Mouse (Mus musculus): ENCODE measurements around the gene Tbcd.

The Tbcd gene

GRCm38 (mm10) chr11:121543287-121543856 is 91.6 kb downstream of the Tbcd start:
- no peak for DNase-seq

DNA sequence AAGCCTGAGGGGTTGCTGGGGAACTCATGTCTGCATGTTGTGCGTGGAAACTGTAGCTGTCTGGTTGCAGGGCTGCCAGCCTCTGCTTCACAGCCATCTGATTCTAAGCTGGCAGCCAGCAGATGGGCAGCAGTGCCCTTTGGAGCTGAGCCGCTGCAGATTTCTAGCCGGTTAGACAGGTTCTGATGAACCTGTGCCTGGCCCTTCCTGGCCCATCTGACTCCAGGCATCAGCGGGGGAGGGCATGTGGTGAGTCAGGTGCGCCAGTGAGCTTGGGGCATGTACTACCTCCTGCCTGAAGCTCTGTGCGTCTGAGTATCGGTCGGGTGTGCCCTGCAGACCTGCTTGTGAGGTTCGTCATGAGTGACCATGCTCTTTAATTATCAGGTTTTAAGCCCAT is 92.2 kb downstream of the Tbcd start:
- DNase-seq: peak; percentile 27

- DNase-seq: no peak
Observed at GRCm38 (mm10) chr11:121544755-121545397, 93.1 kb downstream of the Tbcd start.

DNA sequence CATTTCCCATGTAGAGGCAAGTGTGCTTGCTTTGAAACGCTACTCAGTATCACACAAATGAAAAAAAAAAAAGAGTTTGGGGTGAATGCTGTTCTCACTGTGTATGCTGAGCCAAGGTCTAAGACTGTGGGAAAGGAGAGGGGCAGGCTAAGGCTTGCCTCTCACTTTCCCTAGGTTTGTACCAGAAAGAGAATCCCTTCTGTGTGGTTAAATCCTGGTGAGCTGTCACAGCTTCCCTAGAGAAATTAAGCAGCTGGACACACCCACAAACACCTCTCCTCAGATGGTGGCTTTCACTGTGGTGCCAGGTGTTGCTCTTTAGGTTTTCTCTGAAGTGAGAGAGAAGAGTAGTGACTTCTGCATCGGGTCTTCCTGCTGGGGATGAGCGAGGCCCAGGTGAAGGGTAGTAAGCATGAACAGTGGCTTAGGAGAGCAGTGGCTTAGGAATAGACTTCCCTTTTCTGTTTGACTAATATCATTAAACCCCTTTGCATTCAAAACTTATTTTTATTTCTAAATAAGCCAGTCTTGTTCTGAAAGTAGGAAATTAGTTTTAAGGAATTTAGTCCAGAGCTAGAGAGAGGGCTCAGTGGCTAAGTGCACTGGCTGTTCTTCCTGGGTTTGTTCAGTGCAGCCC is 93.8 kb downstream of the Tbcd start:
- DNase-seq: peak; percentile 19

DNA sequence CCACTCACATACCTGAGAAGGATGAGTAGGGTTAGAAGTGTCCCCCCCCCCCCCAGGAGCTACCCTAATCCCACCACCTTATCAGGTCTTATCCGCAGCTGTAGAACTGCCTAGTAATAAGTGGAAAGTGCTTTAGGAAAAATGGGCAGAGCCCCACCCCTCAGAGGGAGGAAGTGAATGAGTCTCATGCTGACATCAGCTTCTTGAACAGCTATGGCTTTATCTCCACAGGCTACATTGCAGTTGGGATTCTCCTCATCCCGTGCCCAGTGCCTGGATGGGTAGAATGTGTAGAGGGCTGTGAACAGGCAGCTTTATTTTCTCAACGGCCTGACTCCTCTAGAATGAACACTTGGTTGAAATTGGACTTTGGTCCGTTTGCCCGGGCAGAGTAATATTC is 95.5 kb downstream of the Tbcd start:
- DNase-seq: no peak

- DNase-seq: no peak
Observed at GRCm38 (mm10) chr11:121547925-121548324, 96.2 kb downstream of the Tbcd start.

- DNase-seq: no peak
Observed at GRCm38 (mm10) chr11:121548996-121549842, 97.5 kb downstream of the Tbcd start.

DNA sequence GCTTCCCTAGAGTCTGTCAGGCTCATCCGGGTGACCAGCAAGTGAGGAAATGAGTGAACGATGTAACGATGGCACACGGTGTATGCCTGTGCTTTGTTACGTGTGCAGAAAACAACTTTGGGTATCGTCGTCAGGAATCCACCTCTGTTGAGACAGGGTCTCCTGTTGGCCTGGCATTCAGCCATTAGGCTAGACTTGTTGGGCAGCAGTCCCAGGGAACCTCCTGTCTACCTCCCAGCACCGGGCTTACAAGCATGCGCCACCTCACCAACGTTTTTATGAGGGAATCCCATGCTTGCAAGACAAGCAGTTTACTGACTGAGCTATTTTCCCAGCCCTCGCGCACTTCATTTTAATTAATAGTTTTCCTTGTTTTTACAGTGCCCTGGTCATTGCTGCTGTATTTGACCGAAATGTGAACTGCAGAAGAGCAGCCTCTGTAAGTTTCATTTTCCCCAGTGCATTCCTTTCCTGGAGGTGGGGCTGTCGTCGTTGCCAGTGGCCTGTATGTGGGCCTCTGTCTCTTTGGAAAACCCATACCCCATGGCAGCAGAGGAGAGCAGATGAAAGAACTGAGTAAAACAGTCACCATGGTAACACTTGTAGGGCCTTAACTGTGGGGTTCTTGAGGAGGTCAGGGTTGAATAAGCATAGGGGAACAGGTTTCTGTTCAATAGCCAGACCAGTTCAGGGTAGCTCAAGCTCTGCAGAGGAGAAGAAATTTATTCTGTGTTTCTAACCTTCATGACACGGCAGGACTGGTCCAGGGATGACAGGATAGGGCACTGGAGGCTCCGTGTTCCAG is 98.3 kb downstream of the Tbcd start:
- no peak for DNase-seq

- no peak for DNase-seq
Observed at GRCm38 (mm10) chr11:121551206-121551799, 99.6 kb downstream of the Tbcd start.

- DNase-seq: peak; percentile 27
Observed at GRCm38 (mm10) chr11:121552167-121552566, 100.4 kb downstream of the Tbcd start.

GRCm38 (mm10) chr11:121552846-121553457 is 101.2 kb downstream of the Tbcd start:
- no peak for DNase-seq

GRCm38 (mm10) chr11:121553458-121553857 is 101.7 kb downstream of the Tbcd start:
- no peak for DNase-seq

DNA sequence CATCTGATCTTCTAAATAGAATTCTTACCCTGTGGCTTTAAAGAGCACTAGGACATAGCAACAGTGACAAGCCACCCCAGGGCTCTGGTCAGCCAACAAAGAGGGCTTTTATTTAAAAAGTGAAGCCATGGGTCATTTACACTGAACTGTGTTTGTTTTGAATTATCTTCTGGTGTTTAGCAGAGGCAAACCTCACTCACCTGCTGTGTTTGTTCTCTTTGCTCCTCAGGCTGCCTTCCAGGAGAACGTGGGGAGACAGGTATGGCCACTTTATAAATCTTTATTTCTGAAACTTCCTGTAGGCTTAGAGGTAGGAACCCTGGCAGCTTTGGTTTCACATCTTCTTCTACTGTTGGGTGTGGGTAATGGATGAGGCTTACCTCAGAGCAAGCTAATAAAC is 105.0 kb downstream of the Tbcd start:
- DNase-seq: no peak

DNA sequence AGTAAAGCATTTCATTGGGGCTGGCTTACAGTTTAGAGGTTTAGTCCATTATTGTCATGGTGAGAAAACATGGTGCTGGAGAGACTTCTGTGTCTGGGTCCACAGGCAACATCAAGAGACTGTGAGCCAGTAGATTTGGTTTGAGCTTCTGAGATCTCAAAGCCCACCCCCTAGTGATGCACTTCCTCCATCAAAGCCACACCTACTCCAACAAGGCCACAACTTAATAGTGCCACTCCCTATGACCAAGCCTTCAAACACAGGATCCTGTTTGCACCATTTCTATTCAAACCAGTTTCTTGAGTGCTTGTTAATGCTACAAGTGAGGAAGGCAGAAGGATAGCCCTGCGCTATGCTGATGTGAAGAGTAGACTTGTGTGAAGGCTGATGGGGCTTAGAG is 106.2 kb downstream of the Tbcd start:
- DNase-seq: no peak

GRCm38 (mm10) chr11:121558522-121558921 is 106.8 kb downstream of the Tbcd start:
- peak; percentile 24 for DNase-seq

GRCm38 (mm10) chr11:121559527-121560293 is 108.0 kb downstream of the Tbcd start:
- peak; percentile 76 for DNase-seq

- peak; percentile 75 for DNase-seq
Observed at GRCm38 (mm10) chr11:121560294-121560663, 108.5 kb downstream of the Tbcd start.

DNA sequence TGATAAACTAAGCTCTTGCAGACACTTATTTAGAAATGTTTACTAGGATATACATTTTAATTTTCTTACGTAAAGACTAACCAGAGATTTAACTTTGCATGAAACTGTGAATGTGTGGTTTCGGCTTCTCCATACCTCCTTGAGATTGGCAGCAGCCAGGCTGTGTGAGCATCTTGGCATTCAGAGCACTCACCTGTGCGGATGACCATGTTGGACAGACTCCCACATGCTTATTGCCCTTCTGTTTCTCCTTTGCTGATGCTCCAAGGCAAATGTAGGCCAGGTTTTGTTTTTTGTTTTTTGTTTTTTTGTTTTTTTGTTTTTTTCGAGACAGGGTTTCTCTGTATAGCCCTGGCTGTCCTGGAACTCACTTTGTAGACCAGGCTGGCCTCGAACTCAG is 111.6 kb downstream of the Tbcd start:
- no peak for DNase-seq

GRCm38 (mm10) chr11:121564265-121564664 is 112.5 kb downstream of the Tbcd start:
- no peak for DNase-seq

GRCm38 (mm10) chr11:121581856-121582255 is 130.1 kb downstream of the Tbcd start:
- no peak for DNase-seq

DNA sequence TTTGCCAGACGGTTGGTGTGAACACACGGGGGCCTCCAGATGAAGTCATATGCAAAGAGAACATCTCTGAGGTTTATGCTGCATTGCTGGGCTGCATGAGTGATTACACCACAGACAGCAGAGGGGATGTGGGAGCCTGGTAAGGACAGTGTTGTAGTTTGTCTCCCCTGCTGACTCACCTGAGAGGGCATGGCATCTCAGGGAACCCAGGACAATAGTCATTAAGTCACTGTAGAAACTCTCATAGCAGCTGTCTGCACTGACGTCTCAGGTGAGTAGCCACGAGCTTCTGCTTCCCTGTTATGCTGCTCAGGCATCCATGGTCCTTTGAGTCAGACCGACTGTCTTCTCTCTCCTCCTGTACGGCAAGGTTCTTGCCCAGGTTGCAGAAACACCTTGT is 145.5 kb downstream of the Tbcd start:
- DNase-seq: no peak
